Mouse (Mus musculus) cortical plate, adult 2 months (tissue): ENCODE measurements at regions not wholly inside any gene's neighbourhood (a gene's known extent, or its start where the extent isn't known, plus 50 kb on each side); places are given as distances from the start of the nearest gene placed in this dataset.
A peak's percentile ranks its signal among the peaks of the same experiment; 100 is the strongest.
"Not testable (repeated sequence)": the region's sequence is repeated elsewhere in the genome, so short reads cannot be mapped to it uniquely, and the experiment has no call there.

Experiments
- H3K27ac ChIP-seq: fragments of 200-500 bp; 2 replicates; pipeline ENCODE4 v1.5.1; 2012; ENCODE audit warnings: low read length, control low read depth, inconsistent platforms; ENCODE audit not compliant: insufficient read depth
- H3K4me1 ChIP-seq: fragments of 200-500 bp; 2 replicates; pipeline ENCODE4 v1.6.1; 2011; ENCODE audit warnings: low read length; ENCODE audit not compliant: control insufficient read depth, insufficient read depth
- H3K4me3 ChIP-seq: fragments of 200-500 bp; 2 replicates; pipeline ENCODE4 v1.5.1; 2011; ENCODE audit warnings: mild to moderate bottlenecking, low read length, control low read depth; ENCODE audit not compliant: insufficient read depth
- CTCF ChIP-seq: fragments of 200-500 bp; IDR thresholded peaks from 2 replicates; pipeline ENCODE4 v1.5.1; 2011; ENCODE audit warnings: mild to moderate bottlenecking, control low read depth, low read length; ENCODE audit not compliant: insufficient read depth; ENCODE audit errors: extremely low read depth
- POLR2A ChIP-seq: fragments of 200-500 bp; IDR thresholded peaks from 2 replicates; pipeline ENCODE4 v1.6.1; 2011; ENCODE audit warnings: mild to moderate bottlenecking, low read length, control low read depth; ENCODE audit not compliant: insufficient read depth; ENCODE audit errors: extremely low read depth

DNA sequence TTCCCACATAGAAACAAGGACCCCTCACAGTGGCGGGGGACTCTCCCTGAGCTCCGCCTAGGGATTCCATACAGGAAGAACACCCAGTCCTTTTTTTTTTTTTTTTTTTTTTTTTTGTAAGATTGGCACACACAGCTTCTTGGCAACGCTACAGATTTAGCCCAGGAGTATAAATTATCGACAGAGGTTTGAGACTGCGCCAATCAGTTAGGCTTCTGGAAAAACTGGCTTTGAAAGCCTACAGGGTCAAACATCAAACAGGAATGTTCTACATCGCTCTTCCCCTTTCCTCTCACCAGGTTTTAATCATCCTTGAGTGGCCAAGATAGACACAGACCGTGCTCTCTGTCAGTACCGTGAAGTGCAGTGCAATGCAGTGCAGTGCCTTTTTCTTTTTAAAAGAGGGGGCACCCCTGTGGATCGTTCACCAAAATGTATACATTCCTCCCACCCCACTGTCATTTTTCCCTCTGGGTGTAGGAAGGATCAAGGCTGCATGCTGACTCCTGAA, 115.2 kb downstream of the Pmp22 start:
- H3K4me1 ChIP-seq, result no peaks in the 10 kb centered on the region
- no peak overlapping the region for H3K27ac ChIP-seq
- TF ChIP-seq CTCF, result no peak
- TF ChIP-seq POLR2A, result no peak
- no peak overlapping the region for H3K4me3 ChIP-seq

DNA sequence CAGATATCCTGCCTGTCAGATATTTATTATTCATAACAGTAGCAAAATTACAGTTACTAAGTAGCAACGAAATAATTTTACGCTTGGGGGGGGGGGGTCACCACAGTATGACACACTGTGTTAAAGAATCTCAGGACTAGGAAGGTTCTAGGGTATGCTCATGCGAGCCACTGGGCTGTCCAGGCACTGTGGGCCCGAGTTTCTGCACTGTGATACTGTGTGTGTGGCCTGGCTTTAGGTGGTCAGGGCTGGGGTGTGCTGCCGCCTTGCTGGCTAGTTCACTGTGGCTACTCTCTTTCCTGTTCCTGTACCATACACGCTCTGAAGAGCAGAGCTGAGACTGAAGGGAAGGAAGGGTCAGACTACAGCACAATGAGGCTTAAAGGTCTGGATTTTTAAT, 116.3 kb downstream of the Pmp22 start:
- Histone ChIP-seq H3K4me3 (no peak overlapping the region), H3K4me1 (no peaks in the 10 kb centered on the region), H3K27ac (no peak overlapping the region)
- no peak for TF ChIP-seq POLR2A
- no peak for TF ChIP-seq CTCF

DNA sequence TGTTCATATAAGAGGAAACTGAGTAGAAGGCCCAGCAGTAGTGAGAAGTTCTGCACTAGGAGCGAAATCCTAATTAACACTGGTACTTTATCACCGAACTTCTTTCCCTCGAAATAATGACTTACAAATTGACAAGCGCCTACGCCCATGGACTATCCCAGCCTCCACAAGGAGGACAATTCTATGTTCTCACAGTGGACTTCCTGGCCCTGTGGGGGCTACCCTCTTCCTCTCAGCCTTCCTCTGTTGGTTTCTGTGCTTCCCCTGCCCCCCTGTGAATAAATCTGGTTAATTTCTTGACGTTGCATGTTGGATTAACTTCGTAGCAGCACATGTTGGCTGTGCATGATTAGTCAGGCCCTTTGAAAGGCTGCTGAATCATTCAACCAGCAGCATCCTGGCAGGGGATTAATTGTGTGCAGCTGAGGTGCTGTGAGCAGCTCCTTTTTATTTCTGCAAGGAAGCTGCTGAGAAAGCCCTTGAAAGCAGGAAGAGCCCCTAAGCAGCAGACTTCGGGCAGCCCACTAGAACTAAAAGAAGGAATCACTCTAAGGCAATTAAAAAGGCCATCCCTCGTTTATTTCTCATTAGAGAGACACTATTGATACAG, 117.4 kb downstream of the Pmp22 start:
- no peaks in the 10 kb centered on the region for H3K4me1 ChIP-seq
- TF ChIP-seq CTCF (no peak), POLR2A (no peak)
- H3K27ac ChIP-seq, result no peak overlapping the region
- H3K4me3 ChIP-seq, result no peak overlapping the region

DNA sequence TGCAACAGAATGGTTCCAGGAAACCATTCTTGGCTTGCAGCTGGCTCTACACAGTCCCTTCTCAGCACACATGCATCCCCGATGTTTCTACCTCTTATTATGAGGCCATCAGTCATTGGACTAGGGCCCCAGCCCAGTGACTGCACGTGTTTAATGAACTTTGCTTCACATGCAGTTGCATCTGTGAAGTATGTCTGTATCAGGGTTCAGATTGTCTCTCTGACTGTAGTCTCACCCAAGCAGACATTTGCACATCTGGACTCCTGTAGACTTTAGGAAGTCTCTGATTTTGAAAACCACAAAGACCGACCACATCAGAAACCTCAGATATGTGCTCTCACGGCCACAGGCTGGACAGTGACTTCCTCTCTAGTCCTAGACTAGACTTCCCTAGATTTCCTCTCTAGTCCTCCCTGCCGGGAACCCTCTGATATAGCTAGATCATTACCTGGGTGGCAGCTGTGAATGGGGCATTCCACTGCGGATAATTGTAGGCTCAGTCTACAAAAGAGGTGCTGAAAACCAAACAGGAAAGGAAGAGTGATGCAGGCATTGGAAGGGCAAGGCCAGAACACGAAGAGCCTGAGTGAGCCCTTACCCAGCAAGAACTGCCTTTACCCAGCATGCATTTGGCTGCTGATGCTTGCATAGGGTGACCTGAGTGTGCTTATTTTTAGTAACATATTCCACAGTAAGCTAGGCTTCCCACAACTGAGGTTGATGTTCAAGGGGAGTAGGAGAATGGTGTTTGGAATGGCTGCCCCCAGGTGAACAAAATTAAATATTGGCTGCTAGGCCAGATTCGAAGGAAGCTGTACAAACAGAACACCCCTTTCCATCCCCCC, 123.5 kb downstream of the Pmp22 start:
- Histone ChIP-seq H3K27ac (no peak overlapping the region), H3K4me1 (no peaks in the 10 kb centered on the region), H3K4me3 (no peak overlapping the region)
- TF ChIP-seq CTCF (no peak), POLR2A (no peak)

DNA sequence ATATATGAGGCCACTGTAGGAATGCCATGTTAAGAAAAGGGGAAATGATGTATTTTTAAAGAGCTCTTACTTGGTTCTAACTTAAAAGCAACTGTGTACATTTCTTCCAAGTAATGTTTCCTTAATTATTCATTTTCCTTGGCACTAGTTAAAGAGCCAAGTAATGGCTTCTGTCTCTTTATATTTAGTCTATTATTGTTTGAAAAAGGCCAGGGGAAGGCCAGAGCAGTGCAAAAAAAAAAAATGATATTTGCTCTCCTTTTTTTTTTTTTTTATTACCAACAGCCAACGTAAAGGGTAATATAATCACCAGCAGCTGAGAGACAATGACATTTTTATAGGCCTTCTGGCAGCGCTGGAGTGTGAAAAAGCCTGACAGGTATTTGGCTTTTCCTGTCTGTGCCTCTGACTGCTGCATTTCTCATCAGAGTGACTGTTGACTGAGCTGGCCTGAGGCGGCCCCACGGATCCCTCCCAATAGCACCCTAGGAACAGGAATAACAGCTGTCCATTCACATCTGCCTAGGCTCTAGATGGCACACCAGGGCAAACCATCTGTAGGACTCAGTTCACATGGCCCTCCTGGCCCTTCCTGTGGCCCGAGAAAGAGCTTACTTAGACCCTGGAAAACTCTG, 124.3 kb downstream of the Pmp22 start:
- TF ChIP-seq POLR2A, result no peak
- TF ChIP-seq CTCF, result no peak
- Histone ChIP-seq H3K4me3 (no peak overlapping the region), H3K27ac (no peak overlapping the region), H3K4me1 (no peaks in the 10 kb centered on the region)

DNA sequence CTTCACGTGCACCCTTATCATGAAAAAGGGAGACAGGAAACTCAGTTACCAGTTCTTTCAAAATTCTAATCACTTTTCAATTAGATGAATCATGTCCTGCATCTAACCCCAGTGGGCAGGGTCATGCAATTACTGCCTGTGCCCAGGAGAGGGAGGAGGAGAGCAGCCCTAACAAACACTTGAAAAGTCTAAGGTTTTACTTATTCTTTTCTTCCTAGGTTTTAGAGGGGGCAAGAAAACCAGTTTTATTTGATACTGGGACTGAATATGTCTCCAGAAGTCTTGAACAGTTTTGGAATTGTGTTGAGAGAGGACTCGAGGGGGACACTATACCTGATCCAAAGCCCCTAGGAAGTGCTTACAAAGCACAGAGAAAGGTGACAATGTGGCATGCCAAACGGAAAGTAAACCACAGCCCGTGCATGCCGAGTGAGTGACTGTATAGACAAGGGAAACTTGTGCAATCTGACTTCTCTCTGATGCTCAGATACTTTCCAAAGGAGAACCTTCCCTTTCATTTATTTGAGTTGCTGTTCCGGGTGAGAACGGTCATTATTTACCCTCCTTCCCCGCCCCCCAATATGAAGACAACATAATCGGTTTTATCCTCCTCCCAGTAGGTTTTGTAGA, 135.8 kb downstream of the Pmp22 start:
- Histone ChIP-seq H3K27ac (no peak overlapping the region), H3K4me1 (no peaks in the 10 kb centered on the region), H3K4me3 (no peak overlapping the region)
- no peak for TF ChIP-seq POLR2A
- peak; percentile 68 for TF ChIP-seq CTCF

DNA sequence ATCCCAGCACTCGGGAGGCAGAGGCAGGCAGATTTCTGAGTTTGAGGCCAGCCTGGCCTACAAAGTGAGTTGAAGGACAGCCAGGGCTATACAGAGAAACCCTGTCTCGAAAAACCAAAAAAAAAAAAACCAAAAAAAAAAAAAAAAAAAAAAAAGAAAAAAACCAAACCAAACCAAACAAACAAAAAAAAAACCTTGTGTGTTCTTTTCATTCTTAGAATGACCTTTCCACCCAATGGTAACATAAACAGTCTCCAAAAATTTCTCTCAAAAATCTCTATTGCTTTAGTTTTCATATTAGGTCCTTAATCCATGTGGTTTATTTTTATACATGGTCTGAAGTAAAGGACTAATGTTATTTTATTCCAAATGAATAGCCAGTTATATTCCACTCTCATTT, 137.5 kb downstream of the Pmp22 start:
- H3K27ac ChIP-seq, H3K4me3 ChIP-seq: not testable (repeated sequence)

DNA sequence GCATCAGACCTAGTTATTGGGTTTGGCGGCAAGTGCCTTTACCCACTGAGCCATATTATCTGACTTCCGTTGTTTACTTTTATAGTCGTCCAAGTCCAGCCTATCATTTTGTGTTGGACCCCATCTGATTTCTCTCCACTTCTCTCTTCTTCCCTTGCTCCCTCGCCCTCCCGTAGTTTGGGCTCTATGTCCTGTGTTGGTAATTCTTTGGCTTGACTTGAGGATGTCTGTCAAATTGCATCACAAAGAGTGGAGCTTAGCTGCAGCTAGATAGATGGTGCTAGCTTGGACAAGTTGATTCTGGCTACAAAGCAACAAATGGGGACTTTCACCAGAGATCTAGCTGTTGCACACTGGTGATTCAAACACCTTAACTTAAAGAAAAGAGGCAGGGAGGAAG, 147.9 kb downstream of the Pmp22 start:
- Histone ChIP-seq H3K4me1 (no peaks in the 10 kb centered on the region), H3K4me3 (no peak overlapping the region), H3K27ac (no peak overlapping the region)
- TF ChIP-seq POLR2A (no peak), CTCF (no peak)

More for the DNA sequence above, 137.5 kb downstream of the Pmp22 start:
- not testable (repeated sequence) for H3K4me1 ChIP-seq

DNA sequence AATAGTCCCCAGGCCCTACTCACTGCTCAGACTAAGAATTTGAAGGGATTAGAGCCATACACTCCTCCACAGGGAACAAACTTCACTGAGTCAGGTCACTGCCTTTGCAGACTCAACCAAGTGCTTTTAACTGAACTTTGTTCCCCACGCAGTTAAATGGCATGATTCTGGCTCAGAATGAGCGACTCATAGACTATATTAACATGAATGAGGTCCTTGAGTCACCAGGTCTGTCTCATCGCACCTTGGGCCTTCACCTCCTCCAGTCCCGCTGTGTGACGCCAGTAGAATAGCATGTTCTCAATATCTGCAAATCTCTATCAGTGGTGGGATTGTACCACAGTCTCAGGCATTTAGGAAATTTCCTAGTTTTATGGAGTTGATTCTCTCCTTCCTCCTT, 153.1 kb downstream of the Pmp22 start:
- no peak overlapping the region for H3K4me3 ChIP-seq
- H3K27ac ChIP-seq, result no peak overlapping the region
- TF ChIP-seq POLR2A (no peak), CTCF (no peak)
- no peaks in the 10 kb centered on the region for H3K4me1 ChIP-seq
